In the genomic region with DNA sequence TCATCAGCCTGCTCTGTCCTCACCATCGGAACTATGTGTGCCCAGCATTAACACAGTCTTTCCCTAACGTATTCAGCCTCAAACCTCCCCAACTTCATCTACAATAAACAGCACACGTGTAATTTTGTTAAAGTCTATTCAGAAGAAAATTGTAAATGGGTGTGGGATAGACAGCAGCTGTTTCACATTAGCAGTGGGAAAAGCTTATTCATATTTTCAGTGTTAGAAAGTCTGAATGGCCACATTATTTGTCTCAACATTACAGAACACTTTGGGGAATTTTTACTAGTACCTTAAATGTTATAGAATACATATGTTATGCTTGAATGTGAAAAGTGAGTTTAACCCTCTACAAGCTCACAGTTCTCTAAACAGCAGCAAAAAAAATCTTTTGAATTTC, we compare ENCODE assay signal across 25 mouse cellular contexts.
A peak's percentile ranks its signal among the peaks of the same experiment; 100 is the strongest.
DNase-seq lines count a peak whose midpoint lies in the region; ATAC-seq lines count a peak whose summit lies in the region.
"Had no signal": no experiment of that assay in that cellular context is flagged by ENCODE, and none has a peak within 500 bp of the region (broad histone marks: within the 10 kb centered on the region; RNA-seq: fewer than 3 reads in every experiment).

No protein-coding gene starts in this region.

- no peaks in the 10 kb centered on the region for H3K4me1 ChIP-seq in limb, embryonic 11.5 days (ENCODE audit: control insufficient read depth, insufficient read depth, low read length)
- no peaks in the 10 kb centered on the region for H3K4me1 ChIP-seq in limb, embryonic 10.5 days
- 0 out of 2 replicates have a peak, but pooled peaks cover 5% of the 10 kb centered on the region for H3K4me1 ChIP-seq in embryonic facial prominence, embryonic 14.5 days (ENCODE audit: control insufficient read depth, insufficient read depth, low read length)
- peaks cover 8% of the 10 kb centered on the region; the same call in 1 of the 2 replicates for H3K4me1 ChIP-seq in limb, embryonic 13.5 days
- H3K4me1 ChIP-seq: hindbrain, embryonic 12.5 days; intestine, embryonic 15.5 days had no signal

- H3K9ac ChIP-seq in limb, embryonic 11.5 days (ENCODE audit: low read length): no peak overlapping the region
- no peak overlapping the region for H3K9ac ChIP-seq in embryonic facial prominence, embryonic 14.5 days (ENCODE audit: low read depth, low read length)
- no peak overlapping the region for H3K9ac ChIP-seq in limb, embryonic 13.5 days
- H3K9ac ChIP-seq: forebrain, postnatal 0 days; heart, embryonic 12.5 days; heart, embryonic 15.5 days; hindbrain, embryonic 12.5 days; intestine, embryonic 15.5 days had no signal

- H3K36me3 ChIP-seq in limb, embryonic 11.5 days (ENCODE audit: control insufficient read depth, insufficient read depth, low read length): no peaks in the 10 kb centered on the region
- H3K36me3 ChIP-seq in limb, embryonic 10.5 days: no peaks in the 10 kb centered on the region
- no peaks in the 10 kb centered on the region for H3K36me3 ChIP-seq in embryonic facial prominence, embryonic 14.5 days (ENCODE audit: control insufficient read depth, insufficient read depth, low read length)
- no peaks in the 10 kb centered on the region for H3K36me3 ChIP-seq in limb, embryonic 13.5 days
- H3K36me3 ChIP-seq: heart, embryonic 12.5 days; heart, embryonic 15.5 days; hindbrain, embryonic 12.5 days; intestine, embryonic 15.5 days had no signal

- no peaks in the 10 kb centered on the region for H3K9me3 ChIP-seq in limb, embryonic 11.5 days (ENCODE audit: control insufficient read depth, low read length)
- no peaks in the 10 kb centered on the region for H3K9me3 ChIP-seq in limb, embryonic 10.5 days (replicated peaks)
- no peaks in the 10 kb centered on the region for H3K9me3 ChIP-seq in embryonic facial prominence, embryonic 14.5 days (ENCODE audit: control insufficient read depth, low read length)
- no peaks in the 10 kb centered on the region for H3K9me3 ChIP-seq in limb, embryonic 13.5 days
- H3K9me3 ChIP-seq: heart, embryonic 12.5 days; heart, embryonic 15.5 days; hindbrain, embryonic 12.5 days; intestine, embryonic 15.5 days had no signal

- no peak overlapping the region for H3K4me3 ChIP-seq in limb, embryonic 11.5 days (ENCODE audit: low read depth, low read length)
- no peak overlapping the region for H3K4me3 ChIP-seq in limb, embryonic 10.5 days
- no peak overlapping the region for H3K4me3 ChIP-seq in embryonic facial prominence, embryonic 14.5 days (ENCODE audit: low read depth, low read length)
- H3K4me3 ChIP-seq in limb, embryonic 13.5 days: no peak overlapping the region
- H3K4me3 ChIP-seq: heart, embryonic 12.5 days; heart, embryonic 15.5 days; hindbrain, embryonic 12.5 days; intestine, embryonic 15.5 days had no signal

- H3K4me2 ChIP-seq in limb, embryonic 11.5 days (ENCODE audit: low read depth, severe bottlenecking): no peak overlapping the region
- H3K4me2 ChIP-seq in embryonic facial prominence, embryonic 14.5 days (ENCODE audit: low read depth, low read length): no peak overlapping the region
- no peak overlapping the region for H3K4me2 ChIP-seq in limb, embryonic 13.5 days (replicated peaks)
- H3K4me2 ChIP-seq: heart, embryonic 12.5 days; heart, embryonic 15.5 days; hindbrain, embryonic 12.5 days; intestine, embryonic 15.5 days had no signal

- no peaks in the 10 kb centered on the region for H3K27me3 ChIP-seq in limb, embryonic 11.5 days (ENCODE audit: control insufficient read depth, insufficient read depth, low read length)
- H3K27me3 ChIP-seq in limb, embryonic 10.5 days (ENCODE audit: low read depth, poor library complexity, severe bottlenecking): no peaks in the 10 kb centered on the region
- no peaks in the 10 kb centered on the region for H3K27me3 ChIP-seq in embryonic facial prominence, embryonic 14.5 days (replicated peaks; ENCODE audit: control insufficient read depth, insufficient read depth, low read length)
- no peaks in the 10 kb centered on the region for H3K27me3 ChIP-seq in limb, embryonic 13.5 days
- H3K27me3 ChIP-seq: heart, embryonic 12.5 days; heart, embryonic 15.5 days; hindbrain, embryonic 12.5 days; intestine, embryonic 15.5 days had no signal

- DNase-seq in limb, embryonic 11.5 days (ENCODE audit: low spot score): no peak
- DNase-seq in limb, embryonic 10.5 days (ENCODE audit: low spot score): no peak
- peak; percentile 76 for DNase-seq in embryonic facial prominence, embryonic 14.5 days (ENCODE audit: low spot score)
- DNase-seq in fibroblast of lung, adult 2 months (ENCODE audit: low read depth): peak; percentile 12
- no peak for DNase-seq in spleen, postnatal 10 days (ENCODE audit: low spot score in 2 of 2)
- DNase-seq in layer of hippocampus, adult 8-10 months (ENCODE audit: low spot score in 2 of 2): no peak
- no peak for DNase-seq in adrenal gland, adult 18-20 months (ENCODE audit: low spot score in 2 of 2)
- DNase-seq: adrenal gland, adult 8-10 months; adrenal gland, postnatal 25 days; cerebellum, adult 11-12 months; cerebellum, adult 8-10 months; cerebellum, postnatal 14 days; forebrain, postnatal 0 days; gastrocnemius, postnatal 25 days; heart, adult 18-20 months; heart, postnatal 14 days; heart, postnatal 4 days had no signal

- 39% methylated on average over 3 of the region's 3 CpGs for WGBS in limb, embryonic 11.5 days
- WGBS in limb, embryonic 10.5 days: 80% methylated on average over 3 of the region's 3 CpGs
- 28% methylated on average over 3 of the region's 3 CpGs for WGBS in embryonic facial prominence, embryonic 14.5 days
- WGBS in limb, embryonic 13.5 days: 33% methylated on average over 3 of the region's 3 CpGs

- H3K27ac ChIP-seq in limb, embryonic 11.5 days (replicated peaks; ENCODE audit: low read depth, low read length): no peak overlapping the region
- H3K27ac ChIP-seq in limb, embryonic 10.5 days: no peak overlapping the region
- H3K27ac ChIP-seq in embryonic facial prominence, embryonic 14.5 days (replicated peaks; ENCODE audit: low read depth, low read length): no peak overlapping the region
- H3K27ac ChIP-seq in limb, embryonic 13.5 days: peak overlapping the region; percentile 16; the same call in 1 of the 2 replicates
- H3K27ac ChIP-seq: heart, embryonic 15.5 days; hindbrain, embryonic 12.5 days; intestine, embryonic 15.5 days had no signal

- ATAC-seq in limb, embryonic 11.5 days (ENCODE audit: insufficient number of reproducible peaks, low FRiP score, low TSS enrichment, low read depth): 0 out of 2 replicates have a peak, but pooled peaks have one; percentile 17
- ATAC-seq in embryonic facial prominence, embryonic 14.5 days (ENCODE audit: low read depth): peak; percentile 26; the same call in 1 of the 2 replicates
- peak; percentile 82 for ATAC-seq in limb, embryonic 13.5 days (ENCODE audit: low FRiP score, low read depth)
- ATAC-seq: CD4-positive, CD25-positive, alpha-beta regulatory T cell, adult 4 months; forebrain, embryonic 14.5 days; forebrain, postnatal 0 days; hindbrain, embryonic 16.5 days; intestine, embryonic 15.5 days had no signal

Comparison
In these comparisons a context has a peak if more than half of its experiments do, and no peak if none do; other contexts are left out.
1. ATAC-seq: peak in every context shown above with its lines; median percentile 82 in limb, embryonic 13.5 days; 26 in embryonic facial prominence, embryonic 14.5 days; 17 in limb, embryonic 11.5 days.
2. DNase-seq: peak in embryonic facial prominence, embryonic 14.5 days (single experiment) and fibroblast of lung, adult 2 months (single experiment); none in limb, embryonic 11.5 days (single experiment), limb, embryonic 10.5 days (single experiment), spleen, postnatal 10 days (0 of 2), layer of hippocampus, adult 8-10 months (0 of 2) and adrenal gland, adult 18-20 months (0 of 2).